Mouse (Mus musculus) T-helper 1 cell (primary cell): ENCODE results near the gene Cdk8.

Experiments used
- in situ Hi-C: fragments of 300-600 bp; cut with MboI, MseI; formaldehyde crosslinking; loops from one replicate; pipeline ENCODE4 v1.15.1; 2025; ENCODE audit warnings: high pct_unique_total_duplicates

Gene Cdk8

GRCm38 (mm10) chr5:146274420-146275045 is 43.5 kb downstream of the Cdk8 start:
- in situ Hi-C loops, result no loop called here

- in situ Hi-C loops, result no loop called here
Measured at GRCm38 (mm10) chr5:146277513-146277912, 46.5 kb downstream of the Cdk8 start.

- in situ Hi-C loops, result no loop called here
Measured at GRCm38 (mm10) chr5:146280012-146280411, 49.0 kb downstream of the Cdk8 start.

GRCm38 (mm10) chr5:146281241-146281818 is 50.3 kb downstream of the Cdk8 start:
- in situ Hi-C loops, result no loop called here

GRCm38 (mm10) chr5:146281884-146282579 is 51.0 kb downstream of the Cdk8 start:
- in situ Hi-C loops, result no loop called here

- in situ Hi-C loops, result no loop called here
Measured at GRCm38 (mm10) chr5:146283899-146284298, 52.9 kb downstream of the Cdk8 start.

GRCm38 (mm10) chr5:146287416-146287815 is 56.4 kb downstream of the Cdk8 start:
- in situ Hi-C loops, result no loop called here

GRCm38 (mm10) chr5:146288048-146288501 is 57.0 kb downstream of the Cdk8 start:
- in situ Hi-C loops, result no loop called here

GRCm38 (mm10) chr5:146289921-146290320 is 58.9 kb downstream of the Cdk8 start:
- in situ Hi-C loops, result no loop called here

- in situ Hi-C loops, result no loop called here
Measured at GRCm38 (mm10) chr5:146290446-146290845, 59.4 kb downstream of the Cdk8 start.

GRCm38 (mm10) chr5:146291560-146291959 is 60.5 kb downstream of the Cdk8 start:
- in situ Hi-C loops, result no loop called here

- in situ Hi-C loops, result no loop called here
Measured at GRCm38 (mm10) chr5:146292896-146293680, 62.1 kb downstream of the Cdk8 start.

- in situ Hi-C loops, result no loop called here
Measured at GRCm38 (mm10) chr5:146293919-146294700, 63.1 kb downstream of the Cdk8 start.

GRCm38 (mm10) chr5:146294834-146295233 is 63.8 kb downstream of the Cdk8 start:
- in situ Hi-C loops, result no loop called here

- in situ Hi-C loops, result no loop called here
Measured at GRCm38 (mm10) chr5:146298807-146299519, 67.9 kb downstream of the Cdk8 start.

GRCm38 (mm10) chr5:146299520-146299870 is 68.5 kb downstream of the Cdk8 start:
- in situ Hi-C loops, result no loop called here

GRCm38 (mm10) chr5:146303470-146303869 is 72.4 kb downstream of the Cdk8 start:
- in situ Hi-C loops, result loop anchor here (5.0 kb wide), 1 partner anchor 116 kb away; the partner anchor contains the start of gene 1700001J03Rik

GRCm38 (mm10) chr5:146307046-146307743 is 76.2 kb downstream of the Cdk8 start:
- in situ Hi-C loops, result no loop called here

GRCm38 (mm10) chr5:146307744-146308096 is 76.7 kb downstream of the Cdk8 start:
- in situ Hi-C loops, result no loop called here

GRCm38 (mm10) chr5:146314538-146314937 is 83.5 kb downstream of the Cdk8 start:
- in situ Hi-C loops, result no loop called here
